Mouse (Mus musculus): ENCODE measurements around the gene Gm10645.

Gm10645 gene

GRCm38 (mm10) chr8:83165931-83166867 is at the start of gene Gm10645:
TSS of gene Gm10645 (minus strand) at chr8:83166170.
- no peak for DNase-seq (ENCODE audit: low spot score)

GRCm38 (mm10) chr8:83215065-83215464 is 49.1 kb upstream of the Gm10645 start:
- no peak for DNase-seq (ENCODE audit: low spot score)

DNA sequence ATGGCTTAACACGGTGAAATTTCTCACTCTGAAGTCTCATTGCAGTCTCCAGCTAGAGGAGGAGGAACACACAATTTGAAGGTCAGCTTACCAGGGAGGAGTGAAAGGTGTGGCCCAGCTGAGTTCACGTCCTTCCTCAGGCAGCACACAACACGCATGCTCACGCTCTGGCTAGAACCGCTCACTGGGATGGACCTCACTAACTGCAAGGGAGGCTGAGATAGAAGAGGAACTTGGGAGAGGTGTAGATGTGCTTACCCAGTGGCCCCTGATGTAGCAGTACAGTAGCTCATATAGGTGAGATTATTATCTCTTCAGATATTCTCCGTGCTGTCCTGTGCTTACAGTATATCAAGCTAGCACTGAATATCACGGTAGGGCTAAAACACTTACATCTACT is 44.7 kb upstream of the Gm10645 start:
- no peak for DNase-seq (ENCODE audit: low spot score)

GRCm38 (mm10) chr8:83209581-83209980 is 43.6 kb upstream of the Gm10645 start:
- DNase-seq (ENCODE audit: low spot score): no peak

DNA sequence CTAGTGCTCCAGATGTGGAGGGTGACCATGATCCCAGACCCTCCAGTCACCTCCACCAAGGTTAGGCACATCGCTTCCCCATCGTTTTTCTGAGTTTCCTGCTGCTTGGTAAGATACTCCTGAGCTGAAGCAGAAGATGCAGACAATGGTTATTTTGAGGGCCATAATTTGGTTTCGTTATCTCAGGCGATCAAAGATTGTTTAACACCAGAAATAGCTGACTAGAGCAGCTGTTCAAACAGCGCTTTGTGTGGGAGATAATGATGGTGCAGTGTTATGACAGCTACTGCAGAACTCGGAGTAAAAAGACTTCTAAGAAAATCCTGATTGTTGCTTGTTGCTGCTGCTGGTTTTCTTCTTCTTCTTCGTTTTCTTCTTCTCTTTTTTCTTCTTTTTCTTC is 39.9 kb upstream of the Gm10645 start:
- no peak for DNase-seq (ENCODE audit: low spot score)

DNA sequence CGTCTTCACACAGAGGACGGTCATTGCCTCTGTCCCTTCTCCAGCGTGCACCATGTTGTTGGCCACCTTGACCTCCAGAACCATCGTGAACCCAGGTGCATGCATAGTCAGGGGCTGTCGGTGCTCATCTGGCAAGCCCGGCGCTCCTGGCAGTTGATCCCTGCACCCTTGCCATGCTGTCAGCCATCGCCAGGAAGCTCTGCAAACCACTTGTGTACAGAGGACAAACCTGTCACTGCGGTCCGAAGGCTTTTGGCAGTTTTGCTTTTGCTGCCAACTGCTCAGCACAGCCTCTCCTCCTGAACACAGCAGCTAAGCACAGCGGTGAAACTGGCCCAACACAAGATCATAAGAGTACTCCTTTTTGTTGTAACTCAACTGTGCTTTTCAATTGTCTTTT is 37.0 kb upstream of the Gm10645 start:
- no peak for DNase-seq (ENCODE audit: low spot score)

- no peak for DNase-seq (ENCODE audit: low spot score)
Measured at GRCm38 (mm10) chr8:83200191-83201177, 34.5 kb upstream of the Gm10645 start.

DNA sequence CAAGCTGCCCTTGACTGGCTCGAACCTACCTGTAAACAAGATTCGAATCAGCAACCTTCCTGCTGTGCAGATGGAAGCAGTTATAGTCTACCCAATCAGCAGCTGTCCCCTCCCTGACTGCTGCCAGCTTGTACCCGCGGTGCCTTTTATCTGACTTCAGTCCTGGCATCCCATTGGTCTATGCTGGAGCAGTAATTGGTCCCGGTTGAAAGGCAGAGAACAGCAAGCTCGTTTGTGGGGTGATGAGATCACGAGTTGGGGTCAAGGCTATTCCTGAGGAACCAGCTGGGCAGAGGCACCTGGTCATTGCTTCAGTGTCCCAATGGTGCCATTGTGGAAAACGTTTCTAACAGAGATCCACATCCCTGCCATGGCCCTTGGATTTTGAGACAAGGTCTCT is 33.7 kb upstream of the Gm10645 start:
- DNase-seq (ENCODE audit: low spot score): no peak

DNA sequence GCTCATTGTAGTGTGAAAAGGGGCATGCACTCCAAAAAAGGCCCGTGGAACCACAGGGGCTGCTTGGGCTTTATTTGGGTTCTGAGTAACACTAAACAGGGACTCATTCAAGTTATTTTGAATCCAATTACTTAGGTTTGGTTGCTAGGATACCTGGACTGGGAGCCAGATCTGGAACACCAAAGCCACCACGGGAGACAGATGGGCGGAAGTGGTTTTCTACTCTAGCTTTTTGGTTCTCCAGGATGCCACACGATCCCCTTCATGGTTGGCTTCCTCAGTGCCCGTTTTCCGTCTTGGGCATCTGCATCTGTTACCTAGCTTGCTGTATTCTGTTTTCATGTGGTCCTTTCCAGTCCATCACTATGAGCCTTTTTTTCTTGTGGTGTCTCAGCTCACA is 30.1 kb upstream of the Gm10645 start:
- no peak for DNase-seq (ENCODE audit: low spot score)

DNA sequence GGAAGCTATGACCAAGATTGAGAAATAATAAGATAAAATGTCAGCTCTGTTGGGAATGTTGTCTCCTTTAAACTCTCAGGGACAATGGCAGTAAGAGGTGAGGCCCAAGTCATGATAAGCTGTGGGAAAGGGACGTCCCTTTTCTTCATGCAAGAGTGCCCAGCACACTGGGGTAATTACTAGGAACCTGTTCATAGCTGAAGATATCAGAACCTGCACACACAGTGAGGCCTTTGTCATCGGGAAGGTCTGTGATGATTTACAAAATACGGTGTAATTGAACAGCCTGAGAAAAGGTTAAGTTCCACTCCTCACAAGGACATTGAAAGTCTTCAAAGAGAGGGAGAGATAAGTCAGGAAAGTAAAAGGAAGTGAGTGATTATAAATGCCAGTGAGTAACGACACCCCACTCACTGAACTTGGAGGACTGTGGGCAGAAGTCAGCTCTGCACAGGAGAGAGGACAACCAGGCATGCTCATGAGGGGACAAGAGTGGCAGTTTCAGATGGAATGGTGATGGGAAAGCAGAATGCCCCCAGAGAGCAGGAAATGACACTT is 23.6 kb upstream of the Gm10645 start:
- no peak for DNase-seq (ENCODE audit: low spot score)

GRCm38 (mm10) chr8:83187363-83187962 is 21.5 kb upstream of the Gm10645 start:
- DNase-seq (ENCODE audit: low spot score): no peak

DNA sequence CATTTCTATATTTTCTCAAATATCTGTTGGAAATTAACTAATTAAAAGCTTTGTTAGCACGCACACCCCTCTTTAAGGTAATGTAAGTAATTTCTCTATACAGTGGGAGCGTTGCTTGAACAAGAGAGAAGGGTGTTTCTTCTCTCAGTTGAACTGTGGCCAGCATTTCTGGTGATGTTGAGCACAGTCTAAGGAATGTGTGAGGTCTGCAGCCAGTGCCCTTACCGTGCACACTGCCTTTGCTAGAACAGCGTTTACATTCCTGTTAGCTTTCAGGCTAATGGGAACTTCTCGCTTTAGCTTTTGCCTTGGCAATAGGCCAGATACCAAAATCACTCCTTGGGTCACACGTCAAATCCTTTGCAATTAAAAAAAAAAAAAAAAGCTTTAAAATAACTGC is 20.4 kb upstream of the Gm10645 start:
- DNase-seq (ENCODE audit: low spot score): peak; percentile 63

DNA sequence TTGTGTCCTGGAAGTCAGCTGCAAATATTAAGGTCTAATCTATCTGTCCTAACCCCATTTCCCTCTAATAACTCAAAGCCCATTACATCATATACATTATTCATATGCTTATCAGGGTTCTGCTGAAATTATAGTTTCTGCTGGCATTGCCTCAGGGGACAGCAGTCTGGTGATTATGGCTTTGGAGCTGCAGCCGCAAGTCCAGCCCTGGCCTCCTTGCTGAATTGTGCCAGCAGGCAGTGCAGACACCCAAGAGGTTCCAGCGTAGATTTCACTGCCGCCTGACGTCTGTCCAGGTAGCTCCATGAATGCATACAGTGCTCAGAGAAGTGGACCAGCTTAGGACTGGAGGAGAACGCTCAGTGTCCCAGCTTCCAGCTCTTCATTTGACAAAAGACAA is 16.8 kb upstream of the Gm10645 start:
- no peak for DNase-seq (ENCODE audit: low spot score)

GRCm38 (mm10) chr8:83181851-83182482 is 16.0 kb upstream of the Gm10645 start:
- no peak for DNase-seq (ENCODE audit: low spot score)

- DNase-seq (ENCODE audit: low spot score): no peak
Measured at GRCm38 (mm10) chr8:83178228-83178742, 12.3 kb upstream of the Gm10645 start.

DNA sequence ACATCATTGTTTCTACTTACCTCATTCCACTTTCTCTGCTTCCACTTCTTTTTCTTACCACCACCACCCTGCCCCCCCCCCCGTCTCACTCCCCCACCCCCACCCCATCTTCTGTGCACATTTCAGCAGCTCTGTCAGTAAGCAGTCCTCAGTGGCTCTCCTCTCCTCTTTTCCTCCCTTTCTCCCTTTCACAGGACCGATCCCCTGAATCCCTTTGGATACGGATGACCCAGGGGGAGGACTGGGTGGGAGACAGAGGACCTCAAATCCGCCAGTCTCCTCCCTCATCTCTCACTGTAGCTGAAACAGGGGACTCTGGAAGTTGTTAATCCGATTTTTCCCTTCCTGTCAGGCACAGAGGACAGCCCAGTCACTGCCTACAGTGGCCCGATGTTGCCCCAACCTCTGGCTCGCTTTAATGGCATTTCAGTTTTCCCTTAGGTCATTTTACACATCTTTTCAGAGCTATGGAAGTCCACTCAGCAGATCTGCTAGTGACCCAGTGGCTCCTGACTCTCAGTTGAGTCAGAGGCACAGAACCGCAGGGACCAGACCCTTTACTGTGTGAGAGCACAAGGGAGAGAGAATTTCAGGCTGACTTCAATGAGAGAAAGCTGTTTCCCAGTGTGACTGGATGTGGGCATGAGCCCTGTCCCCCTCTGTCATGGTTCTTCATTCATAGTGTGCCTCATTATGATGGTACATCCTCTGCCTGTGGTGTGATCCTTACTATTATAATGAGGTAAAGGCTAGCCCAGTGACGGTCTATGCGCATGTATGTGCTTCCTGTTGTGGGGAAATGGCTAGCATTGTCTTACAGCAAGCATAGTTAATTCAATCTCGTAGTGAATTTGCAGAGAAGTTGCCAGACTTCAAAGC is 11.6 kb upstream of the Gm10645 start:
- no peak for DNase-seq (ENCODE audit: low spot score)

DNA sequence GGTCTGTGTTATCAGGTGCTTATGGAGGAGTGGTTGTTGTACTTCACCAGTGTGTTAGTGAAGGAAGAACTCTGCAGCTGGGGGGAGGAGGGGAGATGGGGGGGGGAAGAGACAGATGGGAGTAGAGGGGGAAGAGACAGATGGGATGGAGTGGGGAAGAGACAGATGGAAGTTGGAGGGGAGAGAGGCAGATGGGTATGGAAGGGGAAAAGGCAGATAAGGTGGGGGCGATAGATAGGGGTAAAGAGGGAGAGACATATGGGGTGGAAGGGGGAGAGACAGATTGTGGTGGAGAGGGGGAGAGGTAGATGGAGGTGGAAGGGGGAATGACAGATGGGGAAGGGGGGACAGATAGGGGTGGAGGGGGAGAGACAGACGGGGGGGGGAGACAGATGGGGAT is 10.8 kb upstream of the Gm10645 start:
- no peak for DNase-seq (ENCODE audit: low spot score)

DNA sequence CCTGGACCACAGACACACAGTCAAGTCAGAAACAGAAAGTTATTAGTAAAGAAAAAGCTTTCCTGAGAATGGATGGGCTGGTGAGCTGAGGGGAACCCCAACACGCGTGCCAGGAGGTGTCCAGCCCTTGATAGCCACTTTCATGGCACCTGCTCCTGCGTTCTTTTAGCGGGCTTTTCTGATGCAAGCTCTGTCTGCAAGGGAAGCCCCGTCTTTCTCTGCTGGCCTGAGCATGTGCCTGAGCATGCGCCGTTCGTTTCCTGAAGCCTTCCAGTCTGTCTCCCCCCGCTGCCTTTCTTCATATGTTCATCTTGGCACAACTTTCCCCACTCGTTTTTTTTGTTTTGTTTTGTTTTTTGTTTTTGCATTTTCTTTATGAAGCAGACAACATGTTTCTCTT is 9.7 kb upstream of the Gm10645 start:
- no peak for DNase-seq (ENCODE audit: low spot score)

DNA sequence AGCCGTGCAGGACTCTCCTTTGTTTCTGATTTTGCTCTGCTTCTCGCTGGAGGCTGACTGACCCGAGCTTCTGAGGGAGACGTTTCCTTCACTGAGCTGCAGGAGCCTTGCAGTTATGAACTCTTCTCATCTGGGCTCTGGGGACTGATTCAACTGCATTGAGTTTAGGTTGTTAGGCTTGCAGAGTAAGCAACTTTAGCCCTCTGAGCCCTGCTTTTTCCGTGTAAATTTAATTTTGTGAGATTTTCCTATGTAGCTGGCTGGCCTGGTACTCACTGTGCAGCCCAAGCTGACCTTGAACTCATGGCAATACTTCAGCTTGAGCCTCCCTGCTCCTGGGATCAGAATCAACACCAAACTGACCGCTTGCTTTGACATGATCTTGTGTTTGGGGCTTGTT is 4.9 kb upstream of the Gm10645 start:
- DNase-seq (ENCODE audit: low spot score): no peak

DNA sequence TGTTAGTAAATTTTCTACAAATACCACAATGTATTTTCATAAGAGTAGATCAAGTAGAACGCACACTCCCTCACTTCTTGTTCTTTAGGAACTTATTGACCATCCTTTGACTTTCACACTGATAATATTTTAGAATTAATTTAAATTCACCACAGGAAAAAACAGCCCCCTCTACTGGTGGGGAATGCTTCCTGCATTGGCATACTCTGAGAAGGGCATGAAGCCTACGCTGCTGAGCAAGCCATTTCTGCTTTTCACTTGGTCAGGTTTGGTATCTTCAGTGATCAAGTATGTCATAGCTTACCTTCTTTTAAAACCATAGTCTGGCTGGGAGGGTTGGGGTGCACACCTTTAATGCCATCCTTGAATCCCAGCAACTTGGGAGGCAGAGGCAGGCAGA is 3.7 kb upstream of the Gm10645 start:
- no peak for DNase-seq (ENCODE audit: low spot score)

All from adipocyte (in vitro differentiated cells).